Mouse (Mus musculus) thymus, postnatal 4 days (tissue): ENCODE data around the gene Snrpd2.
"Not testable (repeated sequence)": the region's sequence is repeated elsewhere in the genome, so short reads cannot be mapped to it uniquely, and the experiment has no call there.

Experiments used
- DNase-seq: peaks from one replicate; pipeline ENCODE4 v3.0.0; 2021

The Snrpd2 gene

GRCm38 (mm10) chr7:19151121-19151520 is 1.6 kb downstream of the Snrpd2 start:
- DNase-seq = not testable (repeated sequence)

- no peak for DNase-seq
These were observed 5.3 kb downstream of the Snrpd2 start for GRCm38 (mm10) chr7:19154796-19155195.

- DNase-seq = peak; percentile 61
These were observed 6.4 kb downstream of the Snrpd2 start for GRCm38 (mm10) chr7:19155825-19156475.

- DNase-seq = peak; percentile 99
These were observed 7.8 kb downstream of the Snrpd2 start for GRCm38 (mm10) chr7:19157160-19157800.

GRCm38 (mm10) chr7:19158601-19159000 is 9.1 kb downstream of the Snrpd2 start:
- no peak for DNase-seq

- no peak for DNase-seq
These were observed 9.9 kb downstream of the Snrpd2 start for GRCm38 (mm10) chr7:19159411-19159810.

GRCm38 (mm10) chr7:19160115-19160514 is 10.6 kb downstream of the Snrpd2 start:
- peak; percentile 53 for DNase-seq

- no peak for DNase-seq
These were observed 13.4 kb downstream of the Snrpd2 start for GRCm38 (mm10) chr7:19162928-19163327.

- no peak for DNase-seq
These were observed 14.2 kb downstream of the Snrpd2 start for GRCm38 (mm10) chr7:19163752-19164151.

GRCm38 (mm10) chr7:19164189-19164588 is 14.7 kb downstream of the Snrpd2 start:
- no peak for DNase-seq

GRCm38 (mm10) chr7:19164978-19165377 is 15.5 kb downstream of the Snrpd2 start:
- peak; percentile 68 for DNase-seq

- DNase-seq = no peak
These were observed 16.3 kb downstream of the Snrpd2 start, which contains the start of gene Gipr for GRCm38 (mm10) chr7:19165656-19166423. Gene Gipr (minus strand): TSS chr7:19166127.

GRCm38 (mm10) chr7:19166990-19167389 is 17.5 kb downstream of the Snrpd2 start:
- no peak for DNase-seq

GRCm38 (mm10) chr7:19169506-19169905 is 20.0 kb downstream of the Snrpd2 start:
- DNase-seq = no peak

GRCm38 (mm10) chr7:19170142-19170541 is 20.6 kb downstream of the Snrpd2 start:
- DNase-seq = no peak

- DNase-seq = no peak
These were observed 22.3 kb downstream of the Snrpd2 start for GRCm38 (mm10) chr7:19171831-19172230.

GRCm38 (mm10) chr7:19172874-19173273 is 23.4 kb downstream of the Snrpd2 start:
- DNase-seq = peak; percentile 97

GRCm38 (mm10) chr7:19175708-19176515 is 26.4 kb downstream of the Snrpd2 start, which contains the start of gene Eml2:
Gene Eml2 (plus strand): TSS chr7:19176421.
- DNase-seq = peak; percentile 16

- peak; percentile 18 for DNase-seq
These were observed 27.0 kb downstream of the Snrpd2 start for GRCm38 (mm10) chr7:19176516-19176947.

GRCm38 (mm10) chr7:19177216-19177615 is 27.7 kb downstream of the Snrpd2 start:
- no peak for DNase-seq

- DNase-seq = peak; percentile 13
These were observed 28.5 kb downstream of the Snrpd2 start for GRCm38 (mm10) chr7:19178035-19178434.

GRCm38 (mm10) chr7:19178443-19179092 is 29.0 kb downstream of the Snrpd2 start:
- DNase-seq = peak; percentile 89
